Mouse (Mus musculus): Measurements from ENCODE around the gene Olfr1440. TPM values are rescaled to one million over a fixed set of nuclear protein-coding genes. Genes with fewer than 3 reads are reported as not detected.
A peak's percentile ranks its signal among the peaks of the same experiment; 100 is the strongest.

The Olfr1440 gene
- polyA plus RNA-seq, 1 experiment = not detected

DNA sequence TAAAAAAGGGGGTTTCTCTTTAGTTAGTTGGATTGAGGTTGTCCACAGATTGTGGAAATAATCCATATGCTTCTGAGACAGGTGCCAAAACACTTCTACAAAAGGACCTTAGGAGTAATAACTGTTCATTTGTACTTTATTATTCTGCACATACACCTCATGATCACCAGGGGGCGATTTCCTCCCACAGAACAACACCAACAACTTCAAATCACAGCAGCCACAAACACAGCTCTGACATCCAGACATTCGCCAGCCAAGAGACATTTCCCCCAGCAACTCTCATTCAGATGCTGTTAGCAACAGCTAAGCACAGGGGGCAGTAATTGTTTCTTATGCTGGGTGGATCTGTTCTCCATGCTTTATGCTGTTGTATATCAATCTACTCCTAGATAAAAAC, 46.0 kb downstream of the Olfr1440 start:
- TF ChIP-seq POLR2A (IDR thresholded peaks at IDR 0.05; ENCODE audit: borderline replicate concordance, low read depth, low read length) = no peak
- no peak for TF ChIP-seq CTCF (IDR thresholded peaks at IDR 0.05; ENCODE audit: low read depth, low read length)
- no peak overlapping the region for H3K4me3 ChIP-seq (ENCODE audit: insufficient read depth, low read length)
- peak overlapping the region; percentile 98 for H3K27ac ChIP-seq (ENCODE audit: insufficient read depth, low read depth, low read length)
- peaks cover 41% of the 10 kb centered on the region for H3K4me1 ChIP-seq (ENCODE audit: control insufficient read depth, insufficient read depth, low read length)

DNA sequence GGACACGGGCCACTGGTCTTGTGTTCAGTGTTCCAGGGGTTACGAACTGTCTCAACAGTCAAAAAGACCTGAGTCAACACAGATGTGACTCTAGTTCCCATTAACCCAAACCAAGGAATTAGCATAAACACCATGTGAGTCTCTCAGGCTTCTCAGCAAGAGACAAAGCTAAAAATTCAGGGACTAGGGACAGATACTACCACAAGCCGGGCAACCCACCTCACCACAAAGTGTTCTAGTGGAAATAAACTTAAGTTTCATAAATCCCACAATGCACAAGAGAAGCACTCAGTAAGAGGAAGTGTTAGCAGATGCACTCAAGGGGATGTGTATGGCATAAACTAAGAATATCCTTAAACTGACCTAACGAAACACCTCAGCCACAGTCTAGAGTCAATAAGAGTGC, 47.9 kb downstream of the Olfr1440 start:
- no peak for TF ChIP-seq POLR2A (IDR thresholded peaks at IDR 0.05; ENCODE audit: borderline replicate concordance, low read depth, low read length)
- TF ChIP-seq CTCF (IDR thresholded peaks at IDR 0.05; ENCODE audit: low read depth, low read length) = no peak
- H3K4me1 ChIP-seq (ENCODE audit: control insufficient read depth, insufficient read depth, low read length) = peaks cover 49% of the 10 kb centered on the region
- peak overlapping the region; percentile 98 for H3K27ac ChIP-seq (ENCODE audit: insufficient read depth, low read depth, low read length)
- H3K4me3 ChIP-seq (ENCODE audit: insufficient read depth, low read length) = no peak overlapping the region

- TF ChIP-seq CTCF (IDR thresholded peaks at IDR 0.05; ENCODE audit: low read depth, low read length) (no peak), POLR2A (IDR thresholded peaks at IDR 0.05; ENCODE audit: borderline replicate concordance, low read depth, low read length) (no peak)
- H3K4me3 ChIP-seq (ENCODE audit: insufficient read depth, low read length) = no peak overlapping the region
- peaks cover 48% of the 10 kb centered on the region for H3K4me1 ChIP-seq (ENCODE audit: control insufficient read depth, insufficient read depth, low read length)
Measured at GRCm38 (mm10) chr19:12435750-12436524, 48.9 kb downstream of the Olfr1440 start.

DNA sequence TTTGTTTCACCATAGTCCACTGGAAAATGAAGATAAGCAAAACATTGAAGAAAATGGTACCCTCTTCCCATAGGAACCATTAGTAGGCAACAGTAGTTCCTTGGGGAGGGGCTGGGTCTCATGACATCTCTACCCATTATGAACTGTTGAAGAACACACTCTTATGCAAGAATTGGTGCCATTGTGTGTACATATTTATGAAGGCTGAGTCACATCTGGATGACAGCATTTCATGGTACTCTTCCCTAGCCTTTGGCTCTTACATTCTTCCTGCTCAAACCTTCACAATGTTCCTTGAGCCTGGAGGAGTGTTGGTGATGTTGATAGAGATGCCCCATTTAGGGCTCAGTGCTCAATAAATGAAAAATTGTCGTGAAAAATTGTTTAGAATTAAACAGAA, 52.5 kb downstream of the Olfr1440 start:
- Histone ChIP-seq H3K4me1 (ENCODE audit: control insufficient read depth, insufficient read depth, low read length) (peaks cover 53% of the 10 kb centered on the region), H3K27ac (ENCODE audit: insufficient read depth, low read depth, low read length) (peak overlapping the region; percentile 96), H3K4me3 (ENCODE audit: insufficient read depth, low read length) (no peak overlapping the region)
- TF ChIP-seq POLR2A (IDR thresholded peaks at IDR 0.05; ENCODE audit: borderline replicate concordance, low read depth, low read length) (no peak), CTCF (IDR thresholded peaks at IDR 0.05; ENCODE audit: low read depth, low read length) (no peak)

More at GRCm38 (mm10) chr19:12435750-12436524, 48.9 kb downstream of the Olfr1440 start:
- H3K27ac ChIP-seq (ENCODE audit: insufficient read depth, low read depth, low read length) = peak overlapping the region; percentile 98

DNA sequence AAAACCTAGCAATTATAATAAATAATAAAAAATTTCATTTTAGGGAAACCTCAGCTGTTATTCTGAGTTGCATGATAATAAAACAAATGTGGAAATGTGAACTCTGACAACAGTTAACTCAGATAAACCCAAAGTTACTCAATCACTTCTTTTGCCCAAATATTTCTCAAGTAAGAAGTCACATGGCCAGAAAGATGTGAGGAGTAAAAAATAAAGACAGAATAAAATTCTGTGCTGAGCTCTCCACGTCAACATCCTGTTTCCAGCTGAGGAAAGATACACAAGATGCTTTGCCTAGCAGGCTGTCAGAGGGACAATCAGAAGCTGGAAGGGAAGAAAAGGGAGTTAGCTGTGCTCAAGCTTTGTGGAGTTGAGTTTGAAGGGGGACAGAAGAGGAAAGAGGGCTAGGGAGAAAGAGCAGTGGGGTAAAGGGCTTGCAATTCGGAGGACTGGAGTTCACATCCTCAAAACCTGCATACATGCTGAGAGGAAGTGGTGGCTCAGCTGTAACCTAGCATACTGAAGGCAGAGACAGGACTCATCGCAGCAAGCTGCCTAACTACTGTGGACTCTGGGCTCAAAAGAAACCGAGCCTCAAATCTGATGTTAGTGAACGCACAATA, 53.1 kb downstream of the Olfr1440 start:
- Histone ChIP-seq H3K4me3 (ENCODE audit: insufficient read depth, low read length) (peak overlapping the region; percentile 26), H3K4me1 (ENCODE audit: control insufficient read depth, insufficient read depth, low read length) (peaks cover 49% of the 10 kb centered on the region), H3K27ac (ENCODE audit: insufficient read depth, low read depth, low read length) (peak overlapping the region; percentile 100)
- TF ChIP-seq POLR2A (IDR thresholded peaks at IDR 0.05; ENCODE audit: borderline replicate concordance, low read depth, low read length) (no peak), CTCF (IDR thresholded peaks at IDR 0.05; ENCODE audit: low read depth, low read length) (no peak)

GRCm38 (mm10) chr19:12442560-12442959, 55.5 kb downstream of the Olfr1440 start:
- TF ChIP-seq POLR2A (IDR thresholded peaks at IDR 0.05; ENCODE audit: borderline replicate concordance, low read depth, low read length) (no peak), CTCF (IDR thresholded peaks at IDR 0.05; ENCODE audit: low read depth, low read length) (no peak)

DNA sequence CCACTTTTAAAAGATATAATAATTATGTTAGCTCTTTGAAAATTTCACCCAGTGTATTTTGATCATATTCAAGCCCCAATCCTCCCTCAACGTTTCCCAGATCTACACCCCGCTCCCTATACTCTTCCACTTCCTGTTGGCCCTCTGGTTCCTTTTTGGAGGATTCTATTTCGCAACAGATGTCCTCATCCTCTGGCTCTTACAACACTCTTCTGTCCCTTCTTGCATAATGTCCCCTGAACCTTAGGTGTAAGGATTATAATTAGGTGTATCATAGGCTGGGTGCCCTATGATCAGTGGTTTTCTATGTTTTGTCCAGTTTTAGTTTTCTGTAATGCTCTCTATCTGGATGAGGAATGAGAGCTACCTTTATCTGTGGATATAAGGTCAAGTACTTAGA, 57.9 kb downstream of the Olfr1440 start:
- TF ChIP-seq POLR2A (IDR thresholded peaks at IDR 0.05; ENCODE audit: borderline replicate concordance, low read depth, low read length) (no peak), CTCF (IDR thresholded peaks at IDR 0.05; ENCODE audit: low read depth, low read length) (no peak)

More at GRCm38 (mm10) chr19:12442560-12442959, 55.5 kb downstream of the Olfr1440 start:
- peak overlapping the region; percentile 22 for H3K4me3 ChIP-seq (ENCODE audit: insufficient read depth, low read length)
- H3K27ac ChIP-seq (ENCODE audit: insufficient read depth, low read depth, low read length) = peak overlapping the region; percentile 96
- peaks cover 41% of the 10 kb centered on the region for H3K4me1 ChIP-seq (ENCODE audit: control insufficient read depth, insufficient read depth, low read length)

More for the DNA sequence above, 57.9 kb downstream of the Olfr1440 start:
- Histone ChIP-seq H3K4me3 (ENCODE audit: insufficient read depth, low read length) (no peak overlapping the region), H3K4me1 (ENCODE audit: control insufficient read depth, insufficient read depth, low read length) (peaks cover 32% of the 10 kb centered on the region), H3K27ac (ENCODE audit: insufficient read depth, low read depth, low read length) (peak overlapping the region; percentile 60)

Other genes with a start within 250 kb of the Olfr1440 start
- 0.20 and 0.28 TPM in 2 replicates for gene Olfr1555-ps1, start 217.2 kb upstream of the Olfr1440 start, polyA plus RNA-seq (2012; ENCODE audit: insufficient read depth, insufficient read length, missing spikeins)
- not detected in 2 replicates for gene Olfr1431, start 186.6 kb upstream of the Olfr1440 start, polyA plus RNA-seq (2012; ENCODE audit: insufficient read depth, insufficient read length, missing spikeins)
- gene Olfr1432, start 154.7 kb upstream of the Olfr1440 start, polyA plus RNA-seq (2012; ENCODE audit: insufficient read depth, insufficient read length, missing spikeins) = not detected in 2 replicates
- not detected in 2 replicates for gene Olfr262, start 145.6 kb upstream of the Olfr1440 start, polyA plus RNA-seq (2012; ENCODE audit: insufficient read depth, insufficient read length, missing spikeins)
- not detected in 2 replicates for gene Olfr235, start 126.2 kb upstream of the Olfr1440 start, polyA plus RNA-seq (2012; ENCODE audit: insufficient read depth, insufficient read length, missing spikeins)
- gene Olfr1434, start 107.4 kb upstream of the Olfr1440 start, polyA plus RNA-seq (2012; ENCODE audit: insufficient read depth, insufficient read length, missing spikeins) = not detected in 2 replicates
- not detected in 2 replicates for gene Olfr1436, start 88.1 kb upstream of the Olfr1440 start, polyA plus RNA-seq (2012; ENCODE audit: insufficient read depth, insufficient read length, missing spikeins)
- gene Olfr1437, start 62.2 kb upstream of the Olfr1440 start, polyA plus RNA-seq (2012; ENCODE audit: insufficient read depth, insufficient read length, missing spikeins) = not detected in 2 replicates
- gene Olfr1438-ps1, start 51.4 kb upstream of the Olfr1440 start, polyA plus RNA-seq (2012; ENCODE audit: insufficient read depth, insufficient read length, missing spikeins) = 0.17 TPM in 1 of 2 replicates, not detected in the other
- not detected in 2 replicates for gene Olfr1441, start 30.2 kb downstream of the Olfr1440 start, polyA plus RNA-seq (2012; ENCODE audit: insufficient read depth, insufficient read length, missing spikeins)
- not detected in 2 replicates for gene Pfpl, start 40.6 kb downstream of the Olfr1440 start, polyA plus RNA-seq (2012; ENCODE audit: insufficient read depth, insufficient read length, missing spikeins)
- gene Mpeg1, start 73.5 kb downstream of the Olfr1440 start, polyA plus RNA-seq (2012; ENCODE audit: insufficient read depth, insufficient read length, missing spikeins) = 2,155 and 2,361 TPM in 2 replicates
- 18.5 and 19.3 TPM in 2 replicates for gene Dtx4, start 114.2 kb downstream of the Olfr1440 start, polyA plus RNA-seq (2012; ENCODE audit: insufficient read depth, insufficient read length, missing spikeins)
- 101 and 108 TPM in 2 replicates for gene Fam111a, start 158.5 kb downstream of the Olfr1440 start, polyA plus RNA-seq (2012; ENCODE audit: insufficient read depth, insufficient read length, missing spikeins)
- not detected in 2 replicates for gene Gm4952, start 212.7 kb downstream of the Olfr1440 start, polyA plus RNA-seq (2012; ENCODE audit: insufficient read depth, insufficient read length, missing spikeins)
- not detected in 2 replicates for gene Glyat, start 246.0 kb downstream of the Olfr1440 start, polyA plus RNA-seq (2012; ENCODE audit: insufficient read depth, insufficient read length, missing spikeins)